Mouse (Mus musculus): ENCODE data around the gene Pip5k1c.

DNA sequence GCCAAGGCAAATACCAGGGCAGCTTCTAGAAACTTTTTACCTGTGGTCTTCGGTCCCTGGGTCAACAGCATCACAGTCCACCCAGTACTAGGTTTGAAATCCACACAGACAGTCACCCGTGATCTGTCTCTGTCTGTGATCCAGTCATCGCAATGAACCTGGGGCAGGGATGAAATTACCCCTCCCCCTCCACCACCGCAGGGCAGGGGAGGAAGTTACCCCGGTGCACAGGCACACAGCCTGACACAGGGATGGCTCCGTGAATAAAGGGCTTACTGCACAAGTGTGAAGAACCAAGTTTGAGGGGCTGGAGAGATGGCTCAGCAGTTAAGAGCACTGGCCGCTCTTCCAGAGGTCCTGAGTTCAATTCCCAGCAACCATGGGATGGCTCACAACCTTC is 11.0 kb downstream of the Pip5k1c start:
- no peak for TF ChIP-seq CTCF (IDR thresholded peaks at IDR 0.05; ENCODE audit: borderline replicate concordance, control insufficient read depth, extremely low read depth, insufficient read depth, low read length, poor library complexity)
- no peak for TF ChIP-seq POLR2A (IDR thresholded peaks at IDR 0.05; ENCODE audit: control insufficient read depth, extremely low read depth, insufficient read depth, low read length, poor library complexity)
